Comparison of ENCODE assay signal across 20 mouse cellular contexts in the genomic region with DNA sequence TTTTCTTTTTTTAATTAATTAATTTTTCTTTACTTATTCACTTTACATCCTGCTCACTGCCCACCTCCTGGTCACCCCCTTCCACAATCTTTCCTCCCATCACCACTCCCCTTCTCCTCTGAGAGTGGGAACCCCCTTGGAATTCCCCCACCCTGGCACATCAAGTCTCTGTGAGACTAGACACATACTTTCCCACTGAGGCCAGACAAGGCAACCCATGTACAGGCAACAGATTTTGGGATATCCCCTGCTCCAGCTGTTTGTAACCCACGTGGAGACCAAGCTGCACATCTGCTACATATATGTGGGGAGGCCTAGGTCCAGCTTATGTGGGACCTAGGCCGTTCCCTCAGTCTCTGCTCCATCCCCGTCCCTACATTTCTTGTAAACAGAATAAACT. TPM values are rescaled to one million over a fixed set of nuclear protein-coding genes. Genes with fewer than 3 reads are reported as not detected.
"Had no signal": no experiment of that assay in that cellular context is flagged by ENCODE, and none has a peak within 500 bp of the region (broad histone marks: within the 10 kb centered on the region; RNA-seq: fewer than 3 reads in every experiment).

No protein-coding gene starts in this region.

- H3K27ac ChIP-seq: lung, embryonic 15.5 days; macrophage; midbrain, embryonic 13.5 days; midbrain, embryonic 15.5 days; neural tube, embryonic 12.5 days had no signal

- H3K4me2 ChIP-seq: lung, embryonic 15.5 days; midbrain, embryonic 11.5 days; midbrain, embryonic 13.5 days; midbrain, embryonic 15.5 days; neural tube, embryonic 12.5 days had no signal

- H3K9ac ChIP-seq: liver, postnatal 0 days; lung, embryonic 15.5 days; midbrain, embryonic 13.5 days; midbrain, embryonic 15.5 days; neural tube, embryonic 12.5 days had no signal

- H3K4me1 ChIP-seq: lung, embryonic 15.5 days; midbrain, embryonic 13.5 days; midbrain, embryonic 15.5 days; neural tube, embryonic 12.5 days had no signal

- H3K9me3 ChIP-seq: lung, embryonic 15.5 days; megakaryocyte, embryonic 14.5 days; midbrain, embryonic 13.5 days; midbrain, embryonic 15.5 days; neural tube, embryonic 12.5 days had no signal

- H3K36me3 ChIP-seq: lung, embryonic 15.5 days; midbrain, embryonic 13.5 days; midbrain, embryonic 15.5 days; neural tube, embryonic 12.5 days had no signal

- ATAC-seq: liver, postnatal 0 days; lung, postnatal 0 days; midbrain, embryonic 13.5 days; midbrain, embryonic 15.5 days had no signal

- DNase-seq: liver, postnatal 0 days; lung, adult 2 months; lung, postnatal 14 days; lung, postnatal 36 days; retina, postnatal 1 day; right cerebral cortex, adult 18-20 months; right cerebral cortex, postnatal 25 days; right cerebral cortex, postnatal 4 days; spleen, adult 18-20 months; thymus, adult 18-20 months; thymus, postnatal 14 days; thymus, postnatal 4 days had no signal

- H3K27me3 ChIP-seq: lung, embryonic 15.5 days; megakaryocyte, embryonic 14.5 days; midbrain, embryonic 13.5 days; midbrain, embryonic 15.5 days; neural tube, embryonic 12.5 days had no signal

- H3K4me3 ChIP-seq: lung, embryonic 15.5 days; megakaryocyte, embryonic 14.5 days; midbrain, embryonic 13.5 days; midbrain, embryonic 15.5 days; neural tube, embryonic 12.5 days had no signal

RNA-seq across cellular contexts. Expression of gene Ptger2, which starts 46.3 kb away (rescaled TPM):
- polyA plus RNA-seq: midbrain, embryonic 11.5 days had no signal
